Mouse (Mus musculus) bone marrow macrophage, adult 2 months (primary cell): Measurements from ENCODE around the gene Diras1.

Experiments
- CTCF ChIP-seq: IDR thresholded peaks from 2 replicates; pipeline ENCODE4 v1.5.1; 2012; ENCODE audit warnings: low read depth, mild to moderate bottlenecking, low read length, moderate library complexity
- POLR2A ChIP-seq: IDR thresholded peaks from 2 replicates; pipeline ENCODE4 v1.6.1; 2012; ENCODE audit warnings: mild to moderate bottlenecking, low read depth, low read length, borderline replicate concordance

GRCm38 (mm10) chr10:81062710-81063109 is 37.2 kb upstream of the Diras1 start:
- TF ChIP-seq CTCF (no peak), POLR2A (no peak)
